Mouse (Mus musculus): Measurements from ENCODE around the gene Ascc1.

DNA sequence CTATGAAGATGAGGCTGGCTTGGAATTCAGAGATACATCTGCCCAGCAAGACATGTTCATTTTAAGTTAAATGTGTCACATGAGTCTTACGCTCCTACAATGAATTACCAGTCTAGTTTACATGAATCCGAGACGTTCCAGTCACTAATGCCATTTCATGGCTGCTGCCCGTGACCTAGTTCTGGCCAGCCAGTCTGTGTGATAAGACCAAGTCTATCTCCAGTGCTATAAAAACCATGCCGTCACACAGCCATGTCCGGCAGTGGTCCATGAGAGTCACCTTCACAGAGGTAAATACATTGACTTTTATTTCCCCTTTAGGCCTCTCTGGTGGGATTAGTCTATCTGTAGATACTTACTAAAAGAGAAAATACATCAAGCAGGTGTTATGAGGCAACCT lies 6.7 kb upstream of the Ascc1 start:
- TF ChIP-seq POLR2A (IDR thresholded peaks at IDR 0.05; ENCODE audit: low read depth, low read length) (no peak), CTCF (IDR thresholded peaks at IDR 0.05; ENCODE audit: extremely low read depth, insufficient read length, insufficient replicate concordance, low read depth, low read length) (no peak)
